Mouse (Mus musculus): ENCODE measurements at regions not wholly inside any gene's neighbourhood (a gene's known extent, or its start where the extent isn't known, plus 50 kb on each side); places are given as distances from the start of the nearest gene placed in this dataset.

DNA sequence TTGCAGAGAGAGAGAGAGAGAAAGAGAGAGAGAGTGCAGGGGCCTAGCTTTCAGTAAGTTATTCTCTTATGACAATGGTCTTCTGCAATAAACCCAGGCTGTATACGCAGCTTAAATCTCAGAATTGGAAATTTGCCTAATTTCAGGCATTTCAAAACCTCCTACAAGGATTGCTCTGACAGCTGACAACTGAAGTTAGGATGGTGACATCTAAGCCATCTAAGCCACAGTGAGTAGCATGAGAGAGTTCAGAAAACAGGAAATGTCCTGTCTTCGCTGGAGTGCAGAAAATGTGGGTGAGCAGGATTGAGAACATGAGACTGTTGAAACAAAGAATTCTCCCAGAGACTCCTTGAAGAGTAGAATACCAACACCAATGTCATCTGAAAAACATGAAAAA lies 56.8 kb downstream of the Fam110c start:
- DNase-seq (ENCODE audit: low spot score in 2 of 2) = no peak

DNA sequence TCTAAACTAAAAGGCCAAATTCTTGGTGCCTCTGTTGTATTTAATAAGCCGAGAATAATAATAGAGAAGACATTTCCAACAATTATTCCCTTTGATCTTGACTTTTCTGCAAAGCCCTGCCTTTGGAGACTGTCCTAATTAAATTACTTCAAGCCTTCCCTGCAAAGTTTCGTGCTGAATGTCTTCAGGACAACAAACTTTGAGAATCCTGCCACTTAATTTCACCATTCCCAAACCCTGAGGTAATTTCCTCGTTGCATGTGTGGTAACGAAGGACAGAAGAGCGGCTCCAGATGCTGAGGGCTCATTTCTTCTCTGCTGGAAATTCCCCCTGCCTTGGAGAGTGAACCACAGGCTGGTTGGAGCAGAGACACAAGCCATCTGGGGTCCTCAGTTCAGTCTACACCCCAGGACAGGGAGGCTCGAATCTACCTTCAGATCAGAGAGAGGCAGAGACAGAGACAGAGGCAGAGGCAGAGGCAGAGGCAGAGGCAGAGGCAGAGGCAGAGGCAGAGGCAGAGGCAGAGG lies 60.9 kb downstream of the Fam110c start:
- no peak for DNase-seq (ENCODE audit: low spot score in 2 of 2)

DNA sequence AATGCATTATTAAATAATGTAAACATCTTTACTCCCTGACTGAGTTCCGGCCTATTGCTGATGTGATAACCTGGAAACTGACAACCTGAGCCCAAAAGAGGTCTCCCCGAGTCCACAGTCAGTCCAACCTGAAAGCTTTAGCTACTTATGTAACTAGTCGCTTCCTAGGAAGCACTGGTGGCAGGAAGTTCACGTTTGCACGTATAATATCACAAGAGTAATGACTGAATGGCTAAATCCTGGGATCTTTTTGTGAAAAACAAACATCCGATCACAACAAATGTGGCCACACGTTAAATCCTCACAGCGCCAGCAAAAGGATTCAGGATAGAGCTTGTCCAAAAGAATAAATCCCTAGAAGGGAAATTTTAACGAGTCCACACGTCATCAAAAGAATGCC lies 62.7 kb downstream of the Fam110c start:
- DNase-seq (ENCODE audit: low spot score in 2 of 2) = no peak

DNA sequence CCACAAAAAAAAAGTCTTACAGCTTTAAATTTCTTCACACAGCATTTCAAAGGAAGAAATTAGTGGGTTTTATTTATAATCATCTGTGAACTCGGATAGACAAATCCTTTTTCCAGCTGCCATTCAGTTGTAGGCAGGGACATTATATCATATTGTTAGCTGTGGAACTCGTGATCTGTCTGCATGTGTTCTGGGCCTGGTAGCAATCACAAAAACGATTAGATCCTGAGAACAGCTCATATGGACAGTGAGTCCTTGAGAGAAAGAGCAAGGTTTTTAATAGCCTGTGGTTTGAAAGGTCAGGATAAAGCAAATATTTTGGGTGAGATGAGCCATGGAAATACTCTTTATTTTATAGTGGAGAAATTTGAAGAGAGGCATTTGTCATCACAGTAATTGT lies 63.2 kb downstream of the Fam110c start:
- DNase-seq (ENCODE audit: low spot score in 2 of 2) = no peak

DNA sequence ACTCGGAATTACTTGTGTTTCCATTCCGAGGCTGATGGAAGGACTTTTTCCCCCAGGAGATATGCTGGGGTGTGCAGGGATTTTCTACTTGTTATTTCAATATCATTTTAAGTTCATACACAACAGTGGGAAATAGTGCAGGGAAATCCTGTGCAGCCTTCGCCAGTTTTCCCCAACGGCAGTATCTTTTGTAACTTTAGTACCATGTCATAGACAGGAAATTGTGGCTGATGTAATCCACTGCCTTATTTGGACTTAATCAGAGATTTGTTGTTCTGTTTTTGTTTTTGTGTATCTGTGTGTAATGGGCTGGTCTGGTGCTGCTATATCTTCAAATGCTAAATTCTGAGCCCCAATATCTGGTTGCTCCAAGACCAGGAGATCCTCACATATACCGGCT lies 63.8 kb downstream of the Fam110c start:
- no peak for DNase-seq (ENCODE audit: low spot score in 2 of 2)

DNA sequence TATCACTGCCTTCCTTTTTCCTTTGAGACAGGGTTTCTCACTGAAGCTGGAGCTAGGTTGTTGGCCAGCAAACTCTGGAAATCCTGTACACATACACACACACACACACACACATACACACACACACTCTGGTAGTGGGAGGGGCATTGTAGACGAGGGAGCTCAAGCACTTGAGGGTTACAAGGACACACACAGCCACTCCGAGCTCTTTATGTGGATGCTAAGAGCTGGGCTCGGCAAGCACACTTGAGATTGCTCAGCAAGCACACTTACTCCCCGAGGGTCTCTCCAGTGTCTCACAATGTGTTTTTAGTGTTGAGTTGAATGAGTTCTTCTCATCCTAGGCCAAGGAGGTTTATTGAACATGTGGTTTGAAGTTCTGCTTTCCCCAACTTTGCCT lies 66.2 kb downstream of the Fam110c start:
- no peak for DNase-seq (ENCODE audit: low spot score in 2 of 2)

DNA sequence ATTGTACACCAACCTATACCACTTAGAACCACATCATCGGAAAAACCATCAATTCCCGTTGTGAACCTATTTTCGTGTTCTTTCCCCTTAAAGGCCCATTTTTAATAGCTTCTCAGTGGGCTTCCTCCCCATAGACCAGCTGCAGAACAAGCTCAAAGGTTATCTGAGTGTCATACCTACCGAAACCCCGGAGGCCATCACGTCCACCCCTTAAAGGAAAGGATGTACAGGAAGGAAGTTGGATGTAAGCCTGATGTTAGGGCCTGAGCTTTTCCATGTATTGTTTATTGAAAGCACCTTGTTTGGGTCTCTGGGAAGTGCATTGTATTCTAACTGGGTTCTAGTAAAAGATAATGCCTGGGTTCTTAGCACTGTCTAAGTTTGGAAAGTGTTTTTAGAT lies 69.6 kb downstream of the Fam110c start:
- DNase-seq (ENCODE audit: low spot score in 2 of 2) = no peak

DNA sequence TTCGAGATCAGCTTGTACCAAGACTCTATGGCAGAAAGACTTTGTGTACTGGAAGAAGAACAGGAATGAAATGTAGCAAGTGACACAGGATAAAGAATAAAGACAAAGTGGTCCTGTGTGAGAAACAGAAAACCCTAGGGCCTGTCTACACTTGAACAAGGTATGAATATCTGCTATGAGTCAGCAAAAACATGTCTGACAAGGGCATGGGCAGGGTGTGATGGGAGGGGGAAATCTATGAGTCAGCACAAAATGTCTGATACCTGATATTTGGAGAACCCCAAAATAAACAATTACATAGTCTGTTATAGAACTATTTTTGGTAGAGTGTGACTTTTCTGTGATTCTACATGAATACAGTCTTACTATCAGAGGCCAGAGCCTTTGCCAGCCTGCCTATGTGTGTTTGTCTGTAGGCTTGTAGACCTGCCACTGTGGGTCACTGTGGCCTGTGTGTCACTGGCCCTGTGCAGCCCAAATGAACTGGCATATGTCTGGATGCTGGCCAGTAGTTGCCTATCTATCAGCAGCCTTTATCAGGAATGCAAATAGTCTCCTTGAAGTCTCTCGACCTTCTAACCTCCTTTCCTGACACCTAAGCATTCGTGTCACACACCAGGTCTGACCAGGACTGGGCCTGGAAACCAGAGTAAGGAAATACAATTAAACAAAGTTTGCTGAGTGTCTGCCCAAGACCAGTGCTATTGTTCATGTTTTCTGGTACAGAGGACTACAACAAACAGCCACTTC lies 71.5 kb downstream of the Fam110c start:
- DNase-seq (ENCODE audit: low spot score in 2 of 2) = no peak

DNA sequence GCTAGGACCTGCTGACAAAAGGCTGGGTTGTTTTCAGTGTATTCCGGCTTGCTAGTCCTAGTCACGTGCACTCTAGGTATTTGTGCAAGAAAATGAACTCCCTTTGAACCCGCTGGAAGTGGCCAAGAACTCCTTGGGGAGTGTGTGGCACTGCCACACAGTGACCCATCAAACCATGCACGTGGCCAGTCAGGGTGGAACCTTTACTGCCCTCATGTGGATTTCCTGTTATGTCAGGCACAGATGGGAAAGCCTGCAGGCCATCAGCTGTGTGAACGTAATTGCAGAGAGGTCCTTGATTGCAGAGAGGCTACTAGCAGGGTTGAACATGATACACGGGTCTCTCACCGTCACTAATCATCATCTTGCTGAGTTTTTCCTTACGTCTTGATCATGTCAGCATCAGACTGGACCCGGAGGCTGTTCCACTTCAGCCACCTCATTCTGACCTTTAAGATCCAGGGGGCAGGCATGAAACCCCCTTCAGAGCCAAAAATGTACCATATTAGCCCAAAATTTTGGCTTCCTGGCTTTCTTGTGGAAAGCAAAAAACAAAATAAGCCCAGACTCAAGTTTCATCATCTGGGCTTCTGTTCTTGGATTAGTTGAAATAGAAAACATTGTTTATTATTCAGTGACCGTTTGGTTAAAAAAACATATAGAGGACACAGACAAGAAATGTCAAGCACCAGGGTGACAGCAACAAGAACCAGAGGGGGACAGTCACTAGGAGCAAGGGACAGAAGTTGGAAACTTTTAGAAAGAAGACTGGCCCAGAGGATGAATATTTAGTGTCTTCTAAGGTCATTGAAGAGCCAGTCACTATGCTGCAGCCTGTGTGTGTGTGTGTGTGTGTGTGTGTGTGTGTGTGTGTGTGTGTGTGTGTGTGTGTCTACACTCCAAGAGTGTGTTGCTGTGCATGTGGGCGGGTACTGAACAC lies 75.0 kb downstream of the Fam110c start:
- no peak for DNase-seq (ENCODE audit: low spot score in 2 of 2)

DNA sequence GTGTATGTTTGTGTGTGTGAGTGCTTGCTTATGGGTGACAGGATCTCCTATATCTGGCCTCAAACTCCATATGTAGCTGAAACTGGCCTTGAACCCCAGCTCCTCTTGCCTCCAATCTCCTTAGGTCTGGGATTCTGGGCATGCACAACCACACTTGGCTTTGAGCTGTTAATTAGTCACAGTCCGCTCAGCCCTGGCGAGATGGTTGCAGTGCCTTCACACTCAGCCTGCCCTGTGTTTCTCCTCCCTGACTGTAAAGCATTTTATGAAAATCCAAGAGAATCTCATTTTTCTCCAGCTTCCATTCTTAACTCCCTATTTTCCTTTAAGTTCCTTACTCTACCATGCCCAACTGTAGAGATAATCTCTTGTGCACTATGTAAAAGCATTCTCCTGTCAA lies 80.1 kb downstream of the Fam110c start:
- DNase-seq (ENCODE audit: low spot score in 2 of 2) = no peak

DNA sequence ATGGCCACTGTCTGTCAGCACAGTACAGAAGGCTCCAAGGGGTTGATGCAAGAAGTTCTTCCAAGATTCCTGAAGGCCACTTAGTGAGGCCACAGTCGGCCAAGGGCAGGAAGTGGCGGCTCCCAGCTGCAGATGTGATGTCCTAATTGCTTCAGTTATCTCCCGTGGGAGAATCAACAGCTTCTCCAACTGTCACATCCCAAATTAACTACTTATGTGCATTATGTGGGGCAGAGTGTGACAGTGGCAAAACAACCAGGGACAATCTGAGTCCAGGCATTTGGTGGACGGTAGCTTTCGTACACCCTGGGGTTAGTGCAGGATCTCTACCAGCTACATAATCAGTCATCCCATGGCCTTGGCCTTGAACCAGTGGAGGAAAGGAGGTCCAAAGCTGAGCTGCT lies 80.9 kb downstream of the Fam110c start:
- DNase-seq (ENCODE audit: low spot score in 2 of 2) = no peak

DNA sequence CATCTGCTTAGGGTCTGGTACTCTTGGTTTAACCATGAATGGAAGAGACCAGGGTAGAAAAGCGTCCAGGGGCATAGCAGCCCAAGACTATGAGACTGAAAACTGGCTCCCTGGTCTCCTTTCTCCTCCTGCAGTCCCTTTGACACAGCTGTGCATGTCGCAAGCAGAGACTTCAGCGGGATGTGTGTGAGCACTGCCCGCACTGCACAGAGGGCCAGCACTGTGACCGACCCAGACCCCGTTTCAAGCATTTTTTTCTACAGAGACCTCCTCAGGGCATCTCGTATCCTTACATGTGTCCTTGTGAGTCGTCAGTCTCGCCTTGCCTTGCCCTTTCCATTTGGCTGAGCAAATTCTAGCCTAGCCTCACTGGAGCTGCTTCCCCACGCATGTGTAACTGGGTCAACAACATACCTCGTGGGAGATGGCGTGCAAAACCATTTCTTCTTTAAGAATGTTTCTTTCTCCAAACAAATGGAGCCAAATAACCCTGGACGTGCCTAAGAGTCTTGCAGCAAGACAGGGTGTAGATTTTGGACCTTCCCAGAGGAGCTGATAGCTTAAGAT lies 82.6 kb downstream of the Fam110c start:
- no peak for DNase-seq (ENCODE audit: low spot score in 2 of 2)

DNA sequence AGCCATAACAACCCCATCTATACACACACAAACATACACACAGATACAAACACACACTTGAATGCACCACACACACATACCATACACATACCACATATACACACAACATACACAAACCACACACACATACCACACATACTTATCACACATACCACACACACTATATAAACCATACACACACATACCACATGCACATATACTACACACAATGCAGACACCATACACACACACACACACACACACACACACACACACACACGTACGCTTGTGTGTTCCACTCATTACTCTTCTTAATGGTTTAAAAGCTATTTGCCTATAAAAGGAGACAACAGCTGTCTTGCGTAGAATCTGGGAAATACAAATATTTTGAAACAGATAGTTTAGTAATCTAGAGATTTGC lies 83.1 kb upstream of the Gm6993 start:
- no peak for DNase-seq (ENCODE audit: low spot score in 2 of 2)

DNA sequence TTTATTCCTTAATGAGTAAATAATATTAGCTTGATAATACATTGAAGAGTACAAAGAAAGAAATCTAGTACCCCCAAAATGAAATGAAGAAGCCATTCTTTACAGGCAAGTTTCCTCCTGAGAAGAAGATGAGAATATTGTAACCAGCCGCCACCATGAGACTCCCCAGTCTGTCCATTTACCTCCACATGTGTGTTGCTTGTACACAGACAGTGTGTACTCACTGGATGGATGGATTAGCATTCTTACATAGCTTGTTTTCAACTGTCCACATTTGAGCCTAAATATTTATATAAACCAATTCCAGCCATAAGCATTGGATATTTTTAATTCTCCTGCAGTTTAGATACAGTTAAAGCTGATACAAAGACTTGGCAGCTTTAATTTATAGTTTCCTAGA lies 82.7 kb upstream of the Gm6993 start:
- DNase-seq (ENCODE audit: low spot score in 2 of 2) = no peak

DNA sequence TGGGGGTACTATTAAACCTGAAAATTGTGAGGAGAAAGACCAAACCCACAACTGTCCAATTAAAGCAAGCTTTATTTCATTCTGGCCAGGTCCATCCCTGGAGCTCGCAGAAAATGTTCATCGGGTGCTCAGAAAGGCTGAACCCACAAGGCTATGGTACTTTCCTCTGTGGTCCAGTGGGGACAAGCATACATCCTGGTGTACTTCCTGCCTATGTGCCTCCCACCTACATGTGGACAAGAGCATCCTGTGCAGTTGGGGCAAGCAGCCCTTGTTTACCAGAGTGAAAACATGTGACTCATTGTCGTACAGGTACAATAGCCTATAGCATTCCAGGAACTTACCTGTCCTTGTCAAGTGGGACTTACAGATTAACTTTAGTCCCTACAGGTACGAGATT lies 81.7 kb upstream of the Gm6993 start:
- DNase-seq (ENCODE audit: low spot score in 2 of 2) = no peak

DNA sequence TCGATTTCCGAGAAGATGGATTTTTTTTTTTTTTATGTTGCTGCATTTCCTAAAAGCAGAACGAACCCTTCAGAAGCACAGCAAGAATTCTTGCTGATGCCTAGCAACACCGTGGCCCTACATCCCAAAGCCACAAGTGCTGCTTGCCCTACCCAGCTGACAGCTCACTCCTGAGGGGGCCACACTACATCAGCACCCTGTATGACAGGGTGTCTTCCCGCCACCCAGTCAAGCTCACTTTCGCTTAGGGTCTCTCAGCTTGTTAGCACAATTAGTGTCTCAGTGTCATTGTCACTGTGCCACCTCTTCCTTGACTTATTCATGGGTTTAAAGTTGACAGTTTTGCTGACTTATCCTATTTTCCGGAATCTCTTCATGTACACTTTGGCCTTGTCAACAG lies 81.2 kb upstream of the Gm6993 start:
- DNase-seq (ENCODE audit: low spot score in 2 of 2) = no peak

DNA sequence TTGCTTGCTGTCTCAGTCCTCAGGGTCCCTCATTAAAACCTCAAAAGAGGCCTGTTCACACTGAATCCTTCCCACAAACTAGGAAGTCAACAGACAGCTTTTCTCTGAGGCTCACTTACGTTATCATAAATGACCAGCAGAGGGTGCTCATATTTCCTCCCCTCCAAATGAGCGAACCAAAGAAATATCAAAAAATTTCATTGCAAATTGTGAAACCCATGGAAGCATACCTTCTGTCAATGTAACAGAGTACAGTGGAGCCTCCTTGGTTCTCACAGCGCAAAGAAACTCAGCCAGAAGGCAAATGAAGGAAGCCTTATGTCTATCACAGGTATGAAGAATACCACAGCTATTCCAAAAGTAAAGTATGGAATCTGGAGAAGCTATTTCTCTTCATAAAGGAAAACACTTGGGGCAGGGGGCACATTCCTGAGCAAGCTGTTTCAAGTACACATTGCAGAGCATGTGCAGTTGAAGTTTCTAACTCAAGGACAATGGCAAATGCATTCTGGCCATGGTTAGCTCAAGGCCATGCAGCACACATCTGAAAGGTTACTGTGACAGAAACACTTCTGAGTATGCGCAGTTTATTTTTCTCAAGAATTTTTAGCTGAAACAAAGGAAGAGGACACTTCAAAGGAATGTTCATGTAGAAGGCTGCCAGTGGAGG lies 72.2 kb upstream of the Gm6993 start:
- no peak for DNase-seq (ENCODE audit: low spot score in 2 of 2)

DNA sequence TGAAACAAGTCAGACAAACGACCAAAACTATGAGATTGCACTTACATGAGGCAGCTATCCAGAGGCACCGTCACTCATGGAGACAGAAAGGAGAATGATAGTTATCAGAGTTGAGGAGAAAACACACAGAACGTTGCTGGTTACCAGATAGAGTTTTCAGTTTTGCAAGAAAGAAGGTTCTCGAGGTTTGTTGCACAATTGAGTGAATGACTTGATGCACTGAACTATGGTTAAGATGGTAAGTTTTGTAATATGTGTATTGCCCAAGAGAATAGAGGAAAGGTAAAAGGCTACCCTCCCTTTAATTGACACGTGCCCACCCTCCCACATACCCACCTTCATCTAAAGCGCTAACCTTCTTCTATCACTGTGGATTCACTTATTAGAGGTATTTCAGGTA lies 70.5 kb upstream of the Gm6993 start:
- DNase-seq (ENCODE audit: low spot score in 2 of 2) = no peak

DNA sequence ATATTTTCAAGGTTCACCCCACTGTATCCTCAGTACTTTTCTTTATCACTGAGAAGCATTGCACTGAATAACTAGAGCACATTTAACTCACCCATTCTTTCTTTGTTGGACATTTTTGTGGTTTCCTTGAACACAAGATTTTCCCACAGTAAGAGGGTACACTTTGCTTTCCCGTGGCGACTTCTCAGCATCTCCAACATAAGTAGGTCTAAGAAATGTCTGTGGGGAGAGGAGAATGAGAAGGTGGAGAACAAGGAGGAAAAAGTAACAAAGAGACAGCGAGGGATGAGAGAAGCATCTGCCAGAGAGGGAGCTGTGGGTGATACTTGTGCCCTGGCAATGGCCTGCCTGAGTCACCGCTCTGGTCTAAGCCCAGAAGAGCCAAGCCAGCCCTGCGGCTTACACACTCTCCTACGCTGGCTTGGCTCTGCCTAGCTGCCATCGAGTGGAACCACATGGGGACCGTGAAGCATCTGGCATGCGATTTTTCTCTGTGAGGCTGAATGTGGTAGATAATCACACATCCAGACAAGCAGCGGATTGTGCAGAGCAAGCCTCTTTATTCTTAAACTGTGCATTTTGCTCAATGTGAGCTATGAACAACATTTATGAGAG lies 69.9 kb upstream of the Gm6993 start:
- DNase-seq (ENCODE audit: low spot score in 2 of 2) = peak; percentile 48 to 66

DNA sequence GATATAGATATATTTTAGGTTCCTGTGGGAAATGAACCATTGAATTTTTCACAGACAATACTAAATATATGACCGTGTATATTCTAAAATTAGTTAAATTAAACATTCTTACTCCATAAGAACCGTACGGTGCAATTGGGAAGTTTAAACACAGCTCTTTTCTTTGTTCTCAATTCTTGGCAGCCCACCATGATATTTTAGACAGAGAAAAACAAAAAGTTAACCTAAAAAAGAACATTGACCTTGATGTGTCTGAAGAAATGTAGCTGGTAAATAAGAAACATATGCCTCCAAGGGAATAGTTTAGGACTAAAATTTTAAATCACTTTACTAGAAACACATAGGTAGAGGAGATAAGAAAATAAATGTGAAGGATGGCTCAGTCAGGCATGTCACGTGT lies 68.6 kb upstream of the Gm6993 start:
- DNase-seq (ENCODE audit: low spot score in 2 of 2) = no peak

DNA sequence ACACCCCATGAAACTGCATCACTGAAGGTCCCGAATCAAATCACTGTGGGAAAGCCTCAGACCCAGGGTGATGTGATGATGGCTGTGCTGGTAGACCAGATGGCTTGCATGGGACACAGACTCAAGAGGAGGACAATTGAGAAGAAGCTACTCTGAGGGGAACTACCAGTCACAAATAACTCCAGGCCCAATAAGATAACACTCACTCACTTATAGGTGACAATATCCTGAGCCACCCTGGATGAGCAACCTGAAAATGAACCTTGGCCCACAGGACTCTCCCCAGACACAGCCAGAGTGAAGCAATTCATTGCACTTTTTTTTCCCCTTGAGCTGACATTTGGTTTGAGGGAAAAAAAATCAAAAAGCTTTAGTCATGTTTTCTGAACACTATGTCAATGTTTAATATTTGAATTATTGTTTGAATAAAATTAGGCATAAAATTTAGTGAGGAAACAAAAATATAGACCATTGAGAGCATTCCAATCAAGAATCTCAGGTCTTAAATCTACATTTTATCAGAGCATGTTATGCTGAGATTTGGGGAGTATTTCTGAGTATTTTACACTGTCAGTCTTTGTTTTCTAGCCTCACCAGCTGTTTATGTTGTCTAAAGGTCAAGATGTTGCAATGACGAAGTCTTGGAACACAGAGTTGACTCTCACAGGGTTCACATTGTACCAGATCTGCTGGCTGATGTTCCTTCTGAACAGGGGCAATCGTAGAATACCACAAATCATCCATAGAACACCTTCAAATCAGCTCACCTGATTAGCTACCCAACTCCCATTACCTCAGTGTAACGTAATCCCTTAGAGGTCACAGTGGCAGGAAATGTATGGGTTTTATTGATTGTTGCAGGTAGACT lies 67.9 kb upstream of the Gm6993 start:
- no peak for DNase-seq (ENCODE audit: low spot score in 2 of 2)

Data from frontal cortex, postnatal 14 days (tissue).